Mouse (Mus musculus) ES-Bruce4 (cell line): ENCODE measurements around the gene Hivep2.

Source experiments
- CTCF ChIP-seq: IDR thresholded peaks from one replicate; pipeline ENCODE4 v1.8.1; 2011; ENCODE audit warnings: low read depth, low read length
- EP300 ChIP-seq: IDR thresholded peaks from 2 replicates; pipeline ENCODE4 v1.6.1; 2011; ENCODE audit warnings: low read depth, low read length; ENCODE audit not compliant: insufficient read depth
- POLR2A ChIP-seq: IDR thresholded peaks from one replicate; pipeline ENCODE4 v1.8.1; 2011; ENCODE audit warnings: low read length; ENCODE audit not compliant: insufficient read depth

DNA sequence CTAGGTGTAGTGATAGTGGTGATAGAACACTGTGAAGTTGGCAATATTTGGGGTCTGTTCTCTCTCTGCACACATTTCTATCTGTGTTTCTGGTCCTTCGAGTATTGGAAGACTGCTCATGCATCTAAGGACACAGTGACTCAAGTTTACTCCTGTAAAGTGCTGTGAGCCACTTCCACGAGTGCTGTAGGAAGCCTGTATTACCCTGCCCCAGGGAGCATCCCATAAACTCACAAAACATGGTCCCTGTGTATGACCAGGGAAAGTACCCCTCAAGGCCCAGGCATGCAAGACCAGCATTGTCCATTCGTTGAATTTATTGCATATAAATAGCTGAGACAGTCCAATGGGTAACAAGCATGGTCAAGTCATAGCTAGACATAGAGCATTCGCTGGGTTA is 97.4 kb downstream of the Hivep2 start:
- TF ChIP-seq POLR2A, result no peak
- no peak for TF ChIP-seq CTCF
- TF ChIP-seq EP300, result no peak
